Mouse (Mus musculus) E14TG2a.4 (cell line): ENCODE data around the gene Fzd9.

ENCODE experiments used
- CTCF ChIP-seq: conservative IDR thresholded peaks from 2 replicates; pipeline ENCODE4 v1.5.1; 2014; ENCODE audit warnings: low read length
- NANOG ChIP-seq: IDR thresholded peaks from 2 replicates; pipeline ENCODE4 v1.6.1; 2014; ENCODE audit warnings: borderline replicate concordance, low read length, mixed read lengths
- POU5F1 ChIP-seq: IDR thresholded peaks from 2 replicates; pipeline ENCODE4 v1.6.1; 2014; ENCODE audit warnings: low read length, borderline replicate concordance

DNA sequence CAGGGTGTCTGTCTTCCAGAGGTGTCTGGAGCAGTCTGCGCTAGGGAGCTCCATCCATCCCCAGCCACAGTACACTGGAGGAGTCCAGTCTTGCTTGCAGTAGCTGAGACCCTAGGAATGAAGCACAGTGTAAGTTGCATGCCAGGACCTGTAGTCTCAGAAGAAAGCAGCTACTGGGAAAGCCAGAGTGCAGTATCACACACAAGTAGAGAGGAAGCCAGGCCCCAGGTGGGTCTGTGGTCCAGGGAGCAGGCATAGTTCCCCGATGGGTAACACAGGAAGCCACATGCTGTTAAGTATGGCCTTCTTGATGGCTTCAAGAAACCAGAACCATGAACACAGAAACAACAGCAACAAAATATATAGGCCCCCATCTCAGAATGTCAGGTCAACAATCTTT, 41.0 kb upstream of the Fzd9 start:
- TF ChIP-seq CTCF (no peak), NANOG (no peak), POU5F1 (no peak)
